Mouse (Mus musculus) embryonic fibroblast, embryonic 13.5 days (primary cell): Measurements from ENCODE around the gene Tmem273. TPM values are rescaled to one million over a fixed set of nuclear protein-coding genes. Genes with fewer than 3 reads are reported as not detected.

ENCODE experiments used
- H3K27ac ChIP-seq: 2 replicates; pipeline ENCODE4 v1.5.1; 2012; ENCODE audit warnings: low read length, control low read depth, inconsistent platforms; ENCODE audit not compliant: insufficient read depth
- H3K4me1 ChIP-seq: 2 replicates; pipeline ENCODE4 v1.6.1; 2011; ENCODE audit warnings: low read length; ENCODE audit not compliant: control insufficient read depth, insufficient read depth
- H3K4me3 ChIP-seq: 2 replicates; pipeline ENCODE4 v1.5.1; 2011; ENCODE audit warnings: mild to moderate bottlenecking, control low read depth, low read length; ENCODE audit not compliant: insufficient read depth
- CTCF ChIP-seq: IDR thresholded peaks from 2 replicates; pipeline ENCODE4 v1.5.1; 2011; ENCODE audit warnings: mild to moderate bottlenecking, control low read depth, low read length, moderate library complexity, borderline replicate concordance; ENCODE audit not compliant: insufficient read depth
- POLR2A ChIP-seq: IDR thresholded peaks from 2 replicates; pipeline ENCODE4 v1.6.1; 2011; ENCODE audit warnings: low read depth, mild to moderate bottlenecking, control low read depth, low read length, moderate library complexity
- polyA plus RNA-seq: library from polyadenylated mRNA; stranded (reverse); fragments of >200 nt; gene quantifications from 2 replicates; pipeline ENCODE4 v1.2.4, GENCODE M21; 2011; ENCODE audit warnings: low read depth; ENCODE audit not compliant: missing spikeins, insufficient read length

Gene Tmem273
- polyA plus RNA-seq, 1 experiment = 0.35 TPM

DNA sequence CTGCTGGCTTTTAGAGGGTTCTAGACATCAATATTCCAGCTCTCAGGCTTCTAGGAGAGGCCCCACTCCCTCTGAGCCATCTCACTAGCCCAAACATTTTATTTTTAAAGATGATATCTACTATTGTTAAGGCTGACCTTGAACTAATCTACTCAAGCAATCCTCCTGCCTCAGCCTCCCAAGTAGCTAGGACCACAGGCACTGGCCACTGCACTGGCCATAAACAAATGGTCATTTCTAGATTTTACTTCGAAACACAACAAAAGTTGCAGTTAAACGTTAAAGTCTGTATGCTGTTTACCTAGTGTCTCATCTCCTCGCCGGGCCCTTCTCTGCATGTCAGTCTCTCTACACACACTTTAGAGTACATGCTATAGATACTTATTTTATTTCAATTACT is 68.3 kb downstream of the Tmem273 start:
- TF ChIP-seq POLR2A (no peak), CTCF (no peak)

DNA sequence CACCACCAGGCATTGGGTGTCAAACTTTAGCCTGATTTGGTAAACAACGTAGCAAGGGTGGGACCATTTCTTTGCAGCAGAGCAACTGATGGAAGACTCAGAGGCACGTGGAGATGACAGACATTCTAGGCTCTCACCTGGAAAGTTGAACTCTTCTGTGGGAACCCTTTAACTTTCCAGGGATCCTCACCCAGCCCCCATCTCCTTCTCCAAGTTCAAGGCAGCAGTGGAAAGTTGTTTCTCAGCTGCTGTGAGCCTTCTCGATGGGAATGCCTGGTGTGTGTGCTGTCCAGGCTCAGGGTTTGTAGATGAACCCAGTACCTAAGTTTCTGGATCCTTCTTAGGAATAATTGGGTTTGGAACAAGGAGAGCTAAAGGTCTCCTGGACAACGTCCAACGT is 70.5 kb downstream of the Tmem273 start:
- H3K27ac ChIP-seq = no peak overlapping the region
- no peak for TF ChIP-seq CTCF
- TF ChIP-seq POLR2A = no peak
- no peaks in the 10 kb centered on the region for H3K4me1 ChIP-seq
- no peak overlapping the region for H3K4me3 ChIP-seq

More for the DNA sequence above, 68.3 kb downstream of the Tmem273 start:
- Histone ChIP-seq H3K4me3 (no peak overlapping the region), H3K4me1 (no peaks in the 10 kb centered on the region), H3K27ac (no peak overlapping the region)

DNA sequence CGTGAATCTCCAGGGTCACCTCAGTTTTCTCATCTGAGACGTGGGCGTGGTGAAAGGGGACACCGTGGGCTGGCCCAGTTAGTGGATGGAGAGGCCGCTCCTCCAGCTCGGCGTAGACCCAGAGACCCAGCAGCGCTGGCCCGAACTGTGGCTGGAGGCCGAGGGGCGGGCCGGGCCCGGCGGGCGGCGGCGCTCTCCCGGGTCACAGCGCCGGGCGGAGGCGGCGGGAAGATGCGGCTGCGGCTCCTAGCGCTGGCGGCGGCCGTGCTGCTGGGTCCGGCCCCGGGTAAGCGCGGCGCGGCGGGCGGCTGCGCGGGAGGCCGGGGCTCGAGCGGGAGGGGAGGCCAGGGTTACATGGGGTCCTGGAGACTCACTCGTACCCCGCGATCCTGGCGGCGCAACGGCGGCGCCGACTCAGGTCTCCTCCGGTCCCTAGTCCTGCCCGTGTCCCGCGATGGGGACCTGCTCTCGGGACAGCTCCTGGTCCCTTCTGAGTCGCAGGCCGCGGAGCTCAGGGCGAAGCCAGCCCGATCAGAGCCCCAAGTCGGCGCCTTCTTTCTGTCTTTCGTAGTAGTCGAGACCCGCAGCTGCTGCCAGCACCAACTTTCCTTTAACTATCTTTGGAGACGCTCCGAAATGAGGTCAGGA is 71.0 kb downstream of the Tmem273 start, which contains the start of gene Vstm4:
Vstm4 (plus strand) TSS at position 76 of the 648 bp plus-strand sequence.
- H3K4me1 ChIP-seq = no peaks in the 10 kb centered on the region
- no peak within 1 kb of the TSS for H3K27ac ChIP-seq
- peak within 1 kb of the TSS; percentile 36 for H3K4me3 ChIP-seq
- TF ChIP-seq CTCF (no peak), POLR2A (no peak; the same call in 1 of the 2 replicates)

DNA sequence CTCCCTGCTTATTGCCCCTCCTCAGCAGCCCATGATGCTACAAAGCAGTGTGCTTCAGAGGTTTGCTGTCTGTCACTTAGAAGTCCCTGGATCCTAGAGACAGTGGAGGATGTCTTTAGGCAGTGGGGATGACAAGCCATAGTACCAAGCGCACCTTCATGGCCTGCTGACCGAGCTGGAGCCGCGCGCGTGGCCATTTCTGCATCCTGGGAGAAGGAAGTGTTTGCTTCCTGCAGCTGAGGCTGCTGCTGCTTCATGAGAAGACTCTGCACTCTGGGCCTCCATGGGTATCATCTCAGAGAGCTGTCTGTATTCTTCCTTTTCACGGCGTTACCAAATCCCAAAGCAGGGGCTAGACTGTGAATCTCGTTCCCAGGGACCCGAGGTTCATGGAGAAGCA is 72.6 kb downstream of the Tmem273 start:
- no peak overlapping the region for H3K4me3 ChIP-seq
- H3K4me1 ChIP-seq = no peaks in the 10 kb centered on the region
- TF ChIP-seq CTCF = no peak
- no peak for TF ChIP-seq POLR2A
- H3K27ac ChIP-seq = no peak overlapping the region

DNA sequence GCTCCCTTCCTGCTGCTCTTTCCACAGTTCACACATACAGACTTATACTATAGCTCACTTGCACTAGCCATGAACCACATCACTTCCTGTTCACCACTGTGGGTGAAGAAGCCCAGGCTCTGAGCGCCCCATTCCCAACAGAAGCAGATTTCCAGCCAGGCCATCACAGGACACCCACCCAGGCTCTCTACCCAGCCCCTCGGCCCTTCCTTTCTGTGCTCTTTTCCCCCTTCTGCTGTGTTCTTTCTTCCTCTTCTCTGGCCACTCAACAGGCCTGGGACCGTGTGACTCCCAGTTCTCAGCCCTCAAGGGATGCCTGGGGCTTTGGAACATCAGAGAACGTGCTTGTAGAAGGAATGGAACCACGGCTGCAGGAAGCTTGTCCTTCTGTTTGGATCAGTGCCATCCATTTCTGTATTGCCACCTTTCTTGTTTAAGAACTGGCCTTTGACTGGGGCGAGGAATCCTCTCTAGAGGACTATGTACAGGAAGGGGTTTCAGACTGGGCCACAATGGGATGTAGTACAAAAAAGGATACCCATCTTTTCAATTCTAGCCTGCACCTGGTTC is 73.3 kb downstream of the Tmem273 start:
- H3K4me3 ChIP-seq = no peak overlapping the region
- H3K4me1 ChIP-seq = no peaks in the 10 kb centered on the region
- H3K27ac ChIP-seq = no peak overlapping the region
- no peak for TF ChIP-seq POLR2A
- no peak for TF ChIP-seq CTCF

DNA sequence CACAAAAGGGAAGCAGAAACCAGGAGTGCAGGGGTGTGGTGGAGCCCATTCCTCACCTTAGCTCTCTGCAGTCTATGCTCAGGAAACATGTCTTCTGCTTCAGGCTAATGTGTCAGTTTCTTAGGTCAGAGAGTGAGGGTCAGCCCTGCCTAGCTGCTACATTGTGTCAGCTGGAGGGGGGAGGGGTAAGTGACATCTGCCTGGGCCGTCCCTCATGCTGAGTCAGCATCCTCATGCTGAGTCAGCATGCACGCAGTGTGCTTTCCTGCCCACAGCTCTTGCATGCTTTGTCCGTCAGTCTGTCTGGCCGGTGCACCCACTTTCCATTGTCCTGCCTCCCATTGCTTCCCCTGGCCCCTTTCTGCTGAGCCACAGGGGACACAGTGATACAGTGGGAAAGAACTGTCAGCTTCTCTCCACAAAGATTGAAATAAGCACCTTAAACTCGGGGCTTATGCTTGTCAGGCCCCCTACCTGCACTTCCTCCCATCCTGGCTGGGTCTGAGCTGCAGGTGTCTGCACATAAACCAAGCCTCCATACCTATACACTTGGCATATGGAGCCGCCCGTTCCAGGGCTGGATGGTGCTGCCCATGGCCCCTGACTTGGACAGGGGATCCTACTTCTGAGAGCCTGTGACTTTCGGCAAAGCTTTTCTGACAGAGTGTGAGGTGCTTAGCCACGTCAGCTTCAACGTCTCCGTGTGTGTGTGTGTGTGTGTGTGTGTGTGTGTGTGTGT is 74.2 kb downstream of the Tmem273 start:
- H3K4me3 ChIP-seq = no peak overlapping the region
- H3K27ac ChIP-seq = no peak overlapping the region
- no peaks in the 10 kb centered on the region for H3K4me1 ChIP-seq
- TF ChIP-seq CTCF (no peak), POLR2A (no peak)

DNA sequence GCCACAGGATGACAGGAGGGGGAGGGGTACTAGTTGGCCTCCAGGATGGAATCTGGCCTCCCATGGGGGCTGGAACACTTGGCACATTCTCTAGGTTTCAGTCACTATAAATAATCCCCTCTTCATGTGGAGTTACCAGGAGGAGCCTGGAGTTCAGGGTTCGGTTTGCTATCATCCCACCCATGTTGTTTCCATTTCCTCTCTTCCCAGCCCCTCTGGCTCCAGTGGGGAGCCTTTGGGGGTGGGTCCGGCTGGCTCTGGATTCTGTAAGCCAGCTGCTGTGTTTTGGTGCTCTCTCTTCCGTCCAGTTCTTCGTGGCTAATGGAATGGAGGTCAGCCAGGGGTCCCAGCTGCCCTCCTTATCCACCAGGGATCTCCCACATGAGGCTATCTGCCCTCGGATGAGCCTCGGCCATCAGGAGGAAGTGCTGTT is 75.4 kb downstream of the Tmem273 start:
- no peak overlapping the region for H3K4me3 ChIP-seq
- TF ChIP-seq POLR2A (no peak), CTCF (no peak)
- no peaks in the 10 kb centered on the region for H3K4me1 ChIP-seq

DNA sequence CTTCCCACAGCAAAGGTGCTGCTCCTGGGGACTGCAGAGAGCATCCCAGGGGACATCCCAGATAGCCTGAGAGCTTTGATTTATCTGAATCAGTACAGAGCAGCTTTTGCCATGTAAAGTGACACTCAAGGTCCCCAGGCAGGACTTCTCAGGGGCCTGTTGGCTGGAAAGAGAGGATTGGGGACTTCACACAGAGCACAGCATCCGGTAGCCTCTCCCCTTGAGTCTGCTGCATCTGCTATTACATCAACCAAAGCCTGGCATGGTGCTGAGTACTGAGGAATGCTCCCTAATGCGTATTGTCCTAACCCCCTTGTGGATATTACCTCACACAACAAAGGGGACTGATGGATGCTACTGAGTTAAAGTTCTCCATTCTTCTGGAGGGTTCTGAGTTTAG is 75.9 kb downstream of the Tmem273 start:
- no peak overlapping the region for H3K4me3 ChIP-seq
- H3K4me1 ChIP-seq = no peaks in the 10 kb centered on the region
- TF ChIP-seq POLR2A (no peak), CTCF (no peak)
- no peak overlapping the region for H3K27ac ChIP-seq

More for the DNA sequence above, 75.4 kb downstream of the Tmem273 start:
- no peak overlapping the region for H3K27ac ChIP-seq

DNA sequence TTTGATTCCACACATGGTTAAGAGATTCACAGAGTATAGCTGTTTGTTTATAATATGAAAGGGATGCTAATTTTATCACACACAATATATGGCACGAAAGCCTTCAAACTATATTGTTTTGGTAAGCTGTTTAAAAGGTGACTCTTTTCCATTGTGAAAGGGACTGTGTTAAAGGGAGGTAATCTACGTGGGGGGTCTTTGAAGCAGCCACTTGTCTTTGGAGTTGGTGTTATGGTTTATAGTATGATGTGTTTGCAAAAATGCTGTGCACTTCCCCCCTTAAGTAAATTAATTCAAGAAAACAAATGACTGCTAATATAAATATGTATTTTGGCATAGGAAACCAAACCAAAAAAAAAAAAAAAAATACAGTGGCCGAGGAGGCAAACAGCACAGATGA is 79.6 kb downstream of the Tmem273 start:
- Histone ChIP-seq H3K4me1 (no peaks in the 10 kb centered on the region), H3K4me3 (no peak overlapping the region), H3K27ac (no peak overlapping the region)
- no peak for TF ChIP-seq CTCF
- TF ChIP-seq POLR2A = no peak

Other genes with a start within 250 kb of the Tmem273 start
- gene Prrxl1, start 186.6 kb upstream of the Tmem273 start, polyA plus RNA-seq = not detected in 2 replicates
- 0.09 TPM in 1 of 2 replicates, not detected in the other for gene 3425401B19Rik, start 100.7 kb upstream of the Tmem273 start, polyA plus RNA-seq
- gene Fam170b, start 48.0 kb downstream of the Tmem273 start, polyA plus RNA-seq = not detected in 2 replicates
- 1.1 and 3.9 TPM in 2 replicates for gene Vstm4, start 70.8 kb downstream of the Tmem273 start, polyA plus RNA-seq
- not detected in 2 replicates for gene Lrrc18, start 205.4 kb downstream of the Tmem273 start, polyA plus RNA-seq